16 mouse cellular contexts compared by ENCODE assay signal in genomic region chr8:72132891-72133290, GRCm38 (mm10). TPM values are rescaled to one million over a fixed set of nuclear protein-coding genes. Genes with fewer than 3 reads are reported as not detected.
DNase-seq lines count a peak whose midpoint lies in the region; ATAC-seq and TF ChIP-seq lines count a peak whose summit lies in the region.
"Had no signal": no experiment of that assay in that cellular context is flagged by ENCODE, and none has a peak within 500 bp of the region (broad histone marks: within the 10 kb centered on the region; RNA-seq: fewer than 3 reads in every experiment).

No protein-coding gene starts in this region.

- no peak overlapping the region for H3K4me2 ChIP-seq in lung, postnatal 0 days (replicated peaks; ENCODE audit: low read depth, low read length)
- H3K4me2 ChIP-seq in kidney, embryonic 14.5 days (replicated peaks; ENCODE audit: low read depth, low read length): no peak overlapping the region
- H3K4me2 ChIP-seq: embryonic facial prominence, embryonic 15.5 days; hindbrain, embryonic 13.5 days; limb, embryonic 13.5 days; midbrain, embryonic 13.5 days had no signal

- H3K36me3 ChIP-seq in lung, postnatal 0 days (ENCODE audit: insufficient read depth, low read length): no peaks in the 10 kb centered on the region
- H3K36me3 ChIP-seq in kidney, embryonic 14.5 days (ENCODE audit: control insufficient read depth, insufficient read depth, low read length): no peaks in the 10 kb centered on the region
- H3K36me3 ChIP-seq: embryonic facial prominence, embryonic 15.5 days; hindbrain, embryonic 13.5 days; limb, embryonic 13.5 days; midbrain, embryonic 13.5 days had no signal

- no peak for TF ChIP-seq POLR2A in lung, adult 2 months (IDR thresholded peaks at IDR 0.05; ENCODE audit: borderline replicate concordance, extremely low read depth, low read depth, low read length)

- TF ChIP-seq EP300 in lung, postnatal 0 days (IDR thresholded peaks at IDR 0.05): no peak

- H3K4me3 ChIP-seq in lung, postnatal 0 days (ENCODE audit: low read depth, low read length): no peak overlapping the region
- no peak overlapping the region for H3K4me3 ChIP-seq in lung, adult 2 months (replicated peaks; ENCODE audit: extremely low read depth, low read depth, low read length)
- no peak overlapping the region for H3K4me3 ChIP-seq in kidney, embryonic 14.5 days (ENCODE audit: low read length)
- H3K4me3 ChIP-seq: embryonic facial prominence, embryonic 15.5 days; hindbrain, embryonic 13.5 days; limb, embryonic 13.5 days; midbrain, embryonic 13.5 days had no signal

- peak; percentile 80 for DNase-seq in heart, adult 11 months
- DNase-seq in heart, postnatal 4 days: no peak
- peak; percentile 54 for DNase-seq in lung, postnatal 0 days (ENCODE audit: low spot score)
- no peak for DNase-seq in lung, adult 2 months
- DNase-seq in lung, postnatal 36 days: peak; percentile 34
- no peak for DNase-seq in frontal cortex, postnatal 10 days (ENCODE audit: low spot score in 2 of 2)
- DNase-seq: cerebellum, adult 9-11 months; layer of hippocampus, adult 9-11 months; thymus, adult 18-20 months had no signal

- no peak for ATAC-seq in lung, postnatal 0 days
- ATAC-seq in kidney, embryonic 14.5 days (ENCODE audit: low FRiP score, low TSS enrichment): no peak
- no peak for ATAC-seq in cerebellum, adult (ENCODE audit: insufficient number of reproducible peaks, low FRiP score, low TSS enrichment)
- ATAC-seq: midbrain, embryonic 13.5 days had no signal

- H3K4me1 ChIP-seq in lung, postnatal 0 days (ENCODE audit: insufficient read depth, low read depth, low read length): peaks cover 6% of the 10 kb centered on the region; the same call in 1 of the 2 replicates
- H3K4me1 ChIP-seq in lung, adult 2 months (ENCODE audit: control insufficient read depth, insufficient read depth, low read length): peaks cover 10% of the 10 kb centered on the region
- H3K4me1 ChIP-seq in kidney, embryonic 14.5 days (ENCODE audit: control insufficient read depth, insufficient read depth, low read length): 0 out of 2 replicates have a peak, but pooled peaks cover 5% of the 10 kb centered on the region

- no peak for TF ChIP-seq CTCF in lung, postnatal 0 days (IDR thresholded peaks at IDR 0.05)
- no peak for TF ChIP-seq CTCF in lung, adult 2 months (IDR thresholded peaks at IDR 0.05; ENCODE audit: insufficient read depth, low read length)

- no peaks in the 10 kb centered on the region for H3K27me3 ChIP-seq in lung, postnatal 0 days (replicated peaks; ENCODE audit: insufficient read depth, low read length)
- no peaks in the 10 kb centered on the region for H3K27me3 ChIP-seq in kidney, embryonic 14.5 days (ENCODE audit: control insufficient read depth, insufficient read depth, low read length)
- H3K27me3 ChIP-seq: embryonic facial prominence, embryonic 15.5 days; hindbrain, embryonic 13.5 days; limb, embryonic 13.5 days; midbrain, embryonic 13.5 days had no signal

- WGBS in lung, postnatal 0 days: 31% methylated on average over 1 of the region's 1 CpGs
- WGBS in lung, adult 2 months: 61% methylated on average over 1 of the region's 1 CpGs
- 63% methylated on average over 1 of the region's 1 CpGs for WGBS in kidney, embryonic 14.5 days

- H3K9me3 ChIP-seq in lung, postnatal 0 days (ENCODE audit: low read length): no peaks in the 10 kb centered on the region
- H3K9me3 ChIP-seq in kidney, embryonic 14.5 days (ENCODE audit: control insufficient read depth, low read length): no peaks in the 10 kb centered on the region
- H3K9me3 ChIP-seq: embryonic facial prominence, embryonic 15.5 days; hindbrain, embryonic 13.5 days; limb, embryonic 13.5 days; midbrain, embryonic 13.5 days had no signal

- H3K9ac ChIP-seq in lung, postnatal 0 days (replicated peaks; ENCODE audit: low read depth): no peak overlapping the region
- H3K9ac ChIP-seq in kidney, embryonic 14.5 days (ENCODE audit: low read depth, low read length): no peak overlapping the region
- H3K9ac ChIP-seq: embryonic facial prominence, embryonic 15.5 days; hindbrain, embryonic 13.5 days; limb, embryonic 13.5 days; midbrain, embryonic 13.5 days had no signal

- H3K27ac ChIP-seq in lung, postnatal 0 days (ENCODE audit: low read length): 0 out of 2 replicates have a peak overlapping the region, but pooled peaks have one; percentile 47
- H3K27ac ChIP-seq in kidney, embryonic 14.5 days (ENCODE audit: low read depth, low read length): peak overlapping the region; percentile 51
- H3K27ac ChIP-seq: embryonic facial prominence, embryonic 15.5 days; hindbrain, embryonic 13.5 days; limb, embryonic 13.5 days; midbrain, embryonic 13.5 days had no signal

RNA-seq across cellular contexts. Expression of gene Tpm4, which starts 1.9 kb away (rescaled TPM):
- total RNA-seq in heart, postnatal 4 days (2021): 100 to 1,000 TPM; 269 to 284 TPM
- polyA plus RNA-seq in lung, postnatal 0 days (2015; fragmentation: Nextera tagmentation; extraction: Ambion mirVana): 585 and 648 TPM in 2 replicates
- polyA plus RNA-seq in lung, adult 2 months (2012; rRNA removed): 139 and 170 TPM in 2 replicates
- 699 and 718 TPM in 2 replicates for polyA plus RNA-seq in kidney, embryonic 14.5 days (2014; fragmentation: Nextera tagmentation; extraction: Ambion mirVana)

RNA-seq across cellular contexts. Expression of gene Olfr374, which starts 26.1 kb away (rescaled TPM):
- not detected for total RNA-seq in heart, postnatal 4 days (2021)
- not detected in 2 replicates for polyA plus RNA-seq in lung, postnatal 0 days (2015; fragmentation: Nextera tagmentation; extraction: Ambion mirVana)
- polyA plus RNA-seq in lung, adult 2 months (2012; rRNA removed): not detected in 2 replicates
- 0.10 TPM in 1 of 2 replicates, not detected in the other for polyA plus RNA-seq in kidney, embryonic 14.5 days (2014; fragmentation: Nextera tagmentation; extraction: Ambion mirVana)
- polyA plus RNA-seq: limb, embryonic 13.5 days; midbrain, embryonic 13.5 days had no signal

RNA-seq across cellular contexts. Expression of gene Rab8a, which starts 28.1 kb away (rescaled TPM):
- 10 to 100 TPM; 38.1 to 43.2 TPM for total RNA-seq in heart, postnatal 4 days (2021)
- 67.3 and 68.0 TPM in 2 replicates for polyA plus RNA-seq in lung, postnatal 0 days (2015; fragmentation: Nextera tagmentation; extraction: Ambion mirVana)
- 39.1 and 67.4 TPM in 2 replicates for polyA plus RNA-seq in lung, adult 2 months (2012; rRNA removed)
- polyA plus RNA-seq in kidney, embryonic 14.5 days (2014; fragmentation: Nextera tagmentation; extraction: Ambion mirVana): 88.9 and 96.1 TPM in 2 replicates

RNA-seq across cellular contexts. Expression of gene Olfr373, which starts 49.9 kb away (rescaled TPM):
- not detected for total RNA-seq in heart, postnatal 4 days (2021)
- polyA plus RNA-seq in lung, postnatal 0 days (2015; fragmentation: Nextera tagmentation; extraction: Ambion mirVana): not detected in 2 replicates
- polyA plus RNA-seq in lung, adult 2 months (2012; rRNA removed): not detected in 2 replicates
- 0.04 TPM in 1 of 2 replicates, not detected in the other for polyA plus RNA-seq in kidney, embryonic 14.5 days (2014; fragmentation: Nextera tagmentation; extraction: Ambion mirVana)
- total RNA-seq: neutrophil, adult 5-6 weeks had no signal
- polyA plus RNA-seq: hindbrain, embryonic 13.5 days; limb, embryonic 13.5 days had no signal

RNA-seq across cellular contexts. Expression of gene Hsh2d, which starts 56.5 kb away (rescaled TPM):
- total RNA-seq in heart, postnatal 4 days (2021): under 1 TPM in 1 of 2 experiments, not detected in 1; 0.14 TPM
- 0.46 and 0.78 TPM in 2 replicates for polyA plus RNA-seq in lung, postnatal 0 days (2015; fragmentation: Nextera tagmentation; extraction: Ambion mirVana)
- polyA plus RNA-seq in lung, adult 2 months (2012; rRNA removed): 1.6 and 1.8 TPM in 2 replicates
- not detected in 2 replicates for polyA plus RNA-seq in kidney, embryonic 14.5 days (2014; fragmentation: Nextera tagmentation; extraction: Ambion mirVana)
- polyA plus RNA-seq: embryonic facial prominence, embryonic 15.5 days; hindbrain, embryonic 13.5 days; limb, embryonic 13.5 days had no signal

Comparison
In these comparisons a context has a peak if more than half of its experiments do, and no peak if none do; other contexts are left out.
1. DNase-seq: peak in heart, adult 11 months (single experiment), lung, postnatal 0 days (single experiment) and lung, postnatal 36 days (single experiment); none in heart, postnatal 4 days (single experiment), lung, adult 2 months (single experiment) and frontal cortex, postnatal 10 days (0 of 2).